ENCODE assay signal across 8 mouse cellular contexts in genomic region chr14:25736140-25736539, GRCm38 (mm10). TPM values are rescaled to one million over a fixed set of nuclear protein-coding genes. Genes with fewer than 3 reads are reported as not detected.
DNase-seq lines count a peak whose midpoint lies in the region; ATAC-seq and TF ChIP-seq lines count a peak whose summit lies in the region.

No protein-coding gene starts in this region.

- WGBS in heart, embryonic 10.5 days: 70% methylated on average over 3 of the region's 3 CpGs
- 79% methylated on average over 3 of the region's 3 CpGs for WGBS in embryonic facial prominence, embryonic 13.5 days
- 86% methylated on average over 3 of the region's 3 CpGs for WGBS in midbrain, embryonic 10.5 days

- H3K79me2 ChIP-seq in myocyte (ENCODE audit: control insufficient read depth, insufficient read depth): peaks cover 13% of the 10 kb centered on the region

- TF ChIP-seq CTCF in layer of hippocampus, adult 2 months (conservative IDR thresholded peaks at IDR 0.05): no peak

- peaks cover 11% of the 10 kb centered on the region; the same call in 1 of the 2 replicates for H3K36me3 ChIP-seq in heart, embryonic 10.5 days
- peaks cover 21% of the 10 kb centered on the region for H3K36me3 ChIP-seq in embryonic facial prominence, embryonic 13.5 days
- peaks cover 9% of the 10 kb centered on the region for H3K36me3 ChIP-seq in myocyte (ENCODE audit: control insufficient read depth, insufficient read depth)
- no peaks in the 10 kb centered on the region for H3K36me3 ChIP-seq in midbrain, embryonic 10.5 days

- no peak overlapping the region for H3K4me2 ChIP-seq in embryonic facial prominence, embryonic 13.5 days
- peak overlapping the region; percentile 68 for H3K4me2 ChIP-seq in myocyte (ENCODE audit: low read depth)

- TF ChIP-seq POLR2A in myocyte (IDR thresholded peaks at IDR 0.05; ENCODE audit: insufficient read length, low read depth): no peak

- no peak overlapping the region for H3K4me3 ChIP-seq in heart, embryonic 10.5 days
- H3K4me3 ChIP-seq in layer of hippocampus, adult 2 months: no peak overlapping the region
- no peak overlapping the region for H3K4me3 ChIP-seq in embryonic facial prominence, embryonic 13.5 days
- no peak overlapping the region for H3K4me3 ChIP-seq in myocyte
- no peak overlapping the region for H3K4me3 ChIP-seq in midbrain, embryonic 10.5 days

- no peak overlapping the region for H3ac ChIP-seq in myocyte (ENCODE audit: control insufficient read depth, insufficient read length)

- H3K27me3 ChIP-seq in heart, embryonic 10.5 days (ENCODE audit: insufficient read depth, poor library complexity, severe bottlenecking): no peaks in the 10 kb centered on the region
- no peaks in the 10 kb centered on the region for H3K27me3 ChIP-seq in embryonic facial prominence, embryonic 13.5 days
- H3K27me3 ChIP-seq in myocyte (ENCODE audit: control insufficient read depth, insufficient read depth, insufficient read length): no peaks in the 10 kb centered on the region
- no peaks in the 10 kb centered on the region for H3K27me3 ChIP-seq in midbrain, embryonic 10.5 days (ENCODE audit: low read depth, poor library complexity, severe bottlenecking)

- ATAC-seq in embryonic facial prominence, embryonic 13.5 days (ENCODE audit: insufficient number of reproducible peaks, insufficient read depth, low FRiP score, low TSS enrichment, low read depth): no peak

- H3K9ac ChIP-seq in embryonic facial prominence, embryonic 13.5 days: peak overlapping the region; percentile 27; the same call in 1 of the 2 replicates

- peak overlapping the region; percentile 87 for H3K27ac ChIP-seq in heart, embryonic 10.5 days
- peak overlapping the region; percentile 79 for H3K27ac ChIP-seq in layer of hippocampus, adult 2 months
- H3K27ac ChIP-seq in embryonic facial prominence, embryonic 13.5 days: peak overlapping the region; percentile 84
- H3K27ac ChIP-seq in midbrain, embryonic 10.5 days (replicated peaks): no peak overlapping the region

- peaks cover 68% of the 10 kb centered on the region for H3K4me1 ChIP-seq in heart, embryonic 10.5 days
- peaks cover 65% of the 10 kb centered on the region for H3K4me1 ChIP-seq in embryonic facial prominence, embryonic 13.5 days
- H3K4me1 ChIP-seq in midbrain, embryonic 10.5 days: peaks cover 23% of the 10 kb centered on the region

- no peaks in the 10 kb centered on the region for H3K9me3 ChIP-seq in heart, embryonic 10.5 days
- H3K9me3 ChIP-seq in embryonic facial prominence, embryonic 13.5 days: no peaks in the 10 kb centered on the region
- H3K9me3 ChIP-seq in midbrain, embryonic 10.5 days (replicated peaks): no peaks in the 10 kb centered on the region

- DNase-seq in heart, embryonic 10.5 days (ENCODE audit: low spot score): no peak
- no peak for DNase-seq in heart, adult 18-20 months
- no peak for DNase-seq in layer of hippocampus, adult 2 months (ENCODE audit: low spot score in 2 of 2)
- DNase-seq in layer of hippocampus, postnatal 36 days: no peak
- DNase-seq in midbrain, embryonic 10.5 days (ENCODE audit: low spot score): no peak
- no peak for DNase-seq in ovary, postnatal 36 days (ENCODE audit: low spot score)

TF ChIP-seq in myocyte, 11 proteins besides CTCF, POLR2A, EP300 and RAD21:
- TF ChIP-seq MAX (IDR thresholded peaks at IDR 0.05; ENCODE audit: low read depth): no peak
- no peak for TF ChIP-seq SRF (IDR thresholded peaks at IDR 0.05; ENCODE audit: control insufficient read depth, insufficient read length, low read depth)
- TF ChIP-seq MYOD1 (IDR thresholded peaks at IDR 0.05; ENCODE audit: control insufficient read depth in 1 of 3, insufficient read length in 2 of 3, low read depth in 2 of 3): no peak
- TF ChIP-seq POLR2AphosphoS2 (IDR thresholded peaks at IDR 0.05; ENCODE audit: insufficient read length, low read depth): no peak
- no peak for TF ChIP-seq TCF12 (IDR thresholded peaks at IDR 0.05; ENCODE audit: insufficient read depth, poor library complexity, severe bottlenecking)
- no peak for TF ChIP-seq REST (IDR thresholded peaks at IDR 0.05; ENCODE audit: insufficient read depth, insufficient read length)
- no peak for TF ChIP-seq CEBPB (IDR thresholded peaks at IDR 0.05; ENCODE audit: insufficient read depth, poor library complexity, severe bottlenecking)
- TF ChIP-seq E2F4 (IDR thresholded peaks at IDR 0.05; ENCODE audit: insufficient read depth): no peak
- TF ChIP-seq TCF3 (IDR thresholded peaks at IDR 0.05; ENCODE audit: insufficient read length, low read depth): no peak
- no peak for TF ChIP-seq USF1 (IDR thresholded peaks at IDR 0.05; ENCODE audit: low read depth)
- TF ChIP-seq MYOG (IDR thresholded peaks at IDR 0.05; ENCODE audit: control insufficient read depth in 1 of 3, insufficient read depth in 1 of 3, insufficient read length in 2 of 3, low read depth in 2 of 3): no peak

RNA-seq across cellular contexts. Expression of gene Zcchc24, which starts 32.7 kb away (rescaled TPM):
- polyA plus RNA-seq in heart, embryonic 10.5 days (2016; fragmentation: Nextera tagmentation; extraction: Ambion mirVana): 15.2 and 16.9 TPM in 2 replicates
- total RNA-seq in heart, adult 18-20 months (2021): 10 to 100 TPM; 33.9 to 34.9 TPM
- total RNA-seq in layer of hippocampus, adult 2 months (2021): 10 to 100 TPM; 56.4 to 58.5 TPM
- 10 to 100 TPM; 53.5 to 60.2 TPM for total RNA-seq in layer of hippocampus, postnatal 36 days (2021)
- polyA plus RNA-seq in embryonic facial prominence, embryonic 13.5 days (2015; fragmentation: Nextera tagmentation; extraction: Ambion mirVana): 29.4 and 32.7 TPM in 2 replicates
- polyA plus RNA-seq in myocyte (2012; fragmentation: generic; extraction: Trizol): 86.2 TPM
- polyA plus RNA-seq in midbrain, embryonic 10.5 days (2016; fragmentation: Nextera tagmentation; extraction: Ambion mirVana): 6.4 and 9.9 TPM in 2 replicates

RNA-seq across cellular contexts. Expression of gene Ppif, which starts 42.2 kb away (rescaled TPM):
- 65.7 and 104 TPM in 2 replicates for polyA plus RNA-seq in heart, embryonic 10.5 days (2016; fragmentation: Nextera tagmentation; extraction: Ambion mirVana)
- 100 to 1,000 TPM; 287 to 306 TPM for total RNA-seq in heart, adult 18-20 months (2021)
- total RNA-seq in layer of hippocampus, adult 2 months (2021): 10 to 100 TPM; 27.4 to 34.2 TPM
- 10 to 100 TPM; 27.0 to 28.2 TPM for total RNA-seq in layer of hippocampus, postnatal 36 days (2021)
- polyA plus RNA-seq in embryonic facial prominence, embryonic 13.5 days (2015; fragmentation: Nextera tagmentation; extraction: Ambion mirVana): 31.4 and 34.1 TPM in 2 replicates
- polyA plus RNA-seq in myocyte (2012; fragmentation: generic; extraction: Trizol): 14.1 TPM
- 54.7 and 56.1 TPM in 2 replicates for polyA plus RNA-seq in midbrain, embryonic 10.5 days (2016; fragmentation: Nextera tagmentation; extraction: Ambion mirVana)
